Mouse (Mus musculus): ENCODE results near the gene Fhl4. TPM values are rescaled to one million over a fixed set of nuclear protein-coding genes. Genes with fewer than 3 reads are reported as not detected.

The Fhl4 gene
- polyA plus RNA-seq, 1 experiment from 2014 or later = 1.5 TPM

Other genes with a start within 250 kb of the Fhl4 start
- 15.7 and 16.1 TPM in 2 replicates for gene Ric8b, start 184.9 kb downstream of the Fhl4 start, polyA plus RNA-seq (2015; fragmentation: Nextera tagmentation; extraction: Ambion mirVana)
- 47.6 and 55.1 TPM in 2 replicates for gene Tmem263, start 132 bp upstream of the Fhl4 start, polyA plus RNA-seq (2015; fragmentation: Nextera tagmentation; extraction: Ambion mirVana)
- 13.6 and 15.0 TPM in 2 replicates for gene Mterf2, start 25.5 kb upstream of the Fhl4 start, polyA plus RNA-seq (2015; fragmentation: Nextera tagmentation; extraction: Ambion mirVana)
- gene Cry1, start 82.6 kb upstream of the Fhl4 start, polyA plus RNA-seq (2015; fragmentation: Nextera tagmentation; extraction: Ambion mirVana) = 18.2 and 19.7 TPM in 2 replicates